Mouse (Mus musculus) embryonic stem cell, embryonic (primary cell): ENCODE measurements around the gene Tcf25.

ENCODE experiments used
- CTCF ChIA-PET, 4 experiments: fragments of 300-600 bp in 2 of 4; fragments of 350-600 bp in 2 of 4; sonication (Branson Sonifier 250); formaldehyde crosslinking; loops; one replicate each; lab custom pipeline; 2022; ENCODE audit warnings: inconsistent platforms in 2 of 4; lab: Charles Lee
- POLR2A ChIA-PET, 4 experiments: fragments of 300-600 bp in 2 of 4; fragments of 350-600 bp in 2 of 4; sonication (Branson Sonifier 250); formaldehyde crosslinking; loops; one replicate each; lab custom pipeline; 2022; ENCODE audit warnings: antibody characterized with exemption in 4 of 4, inconsistent platforms in 1 of 4; lab: Charles Lee

The Tcf25 gene

DNA sequence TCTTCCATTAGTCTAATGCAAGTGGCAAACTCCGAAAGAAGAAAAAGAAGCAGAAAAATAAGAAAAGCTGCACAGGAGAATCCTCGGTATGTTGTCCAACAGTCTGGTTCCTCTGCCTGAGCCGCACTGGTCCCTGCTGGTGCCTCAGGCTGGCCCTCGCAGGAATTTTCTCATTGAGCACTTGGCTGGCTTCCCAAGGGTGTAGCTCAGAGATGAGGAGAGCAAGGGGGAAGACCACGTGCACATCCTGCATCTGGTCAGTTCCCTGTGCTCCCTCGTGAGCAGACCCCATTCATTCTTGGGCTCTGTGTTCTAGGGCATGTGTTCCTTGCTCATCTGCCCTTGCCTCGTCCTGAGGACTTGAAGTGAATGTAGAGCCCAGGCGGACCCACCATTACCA, 9.0 kb downstream of the Tcf25 start:
- CTCF ChIA-PET, result interaction anchor here in 1 of 4 experiments (1.0 to 1.3 kb wide), 3 partner anchors 10 to 24 kb away, joined by 3 to 7 read pairs (median 3); partner anchors contain the start of gene Mc1r

DNA sequence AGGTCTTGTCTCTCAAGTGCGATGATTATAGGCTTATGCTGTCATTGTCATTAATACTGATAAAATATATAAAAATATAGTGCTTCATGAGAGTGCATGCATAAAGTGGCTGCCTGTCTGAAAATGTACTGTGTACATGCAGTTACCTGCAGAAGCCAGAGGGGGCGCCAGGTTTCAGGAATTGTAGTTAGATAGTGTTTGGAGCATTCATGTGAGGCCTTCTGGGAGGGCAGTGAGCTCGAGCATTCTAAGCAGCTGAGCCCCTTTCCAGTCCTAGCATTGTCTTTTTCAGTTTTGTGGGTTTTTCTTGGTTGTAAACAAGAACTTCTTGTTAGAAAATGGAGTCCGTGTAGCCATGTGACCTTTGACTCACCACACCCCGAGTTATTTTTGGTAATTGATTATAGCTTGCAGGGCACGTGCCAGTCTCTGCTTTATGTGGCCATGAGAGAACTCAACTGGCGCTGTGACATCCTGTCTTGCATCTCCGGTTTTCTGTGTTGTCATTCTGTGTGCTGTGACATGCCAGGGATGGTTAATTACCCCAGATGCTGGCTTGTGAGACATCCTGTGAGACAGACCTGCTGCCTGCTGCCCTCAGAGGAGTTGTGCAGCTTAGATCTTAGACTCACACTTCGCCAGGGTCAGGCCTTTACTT, 11.5 kb downstream of the Tcf25 start:
- ChIA-PET CTCF (interaction anchor here (0.5 to 2.0 kb wide), 40 partner anchors 8 to 245 kb away, joined by 3 to 16 read pairs (median 4); partner anchors contain the start of genes Mc1r (in 3 of the 4), Tcf25 (in 3 of the 4), Spata2l (in 1 of the 4) and Spire2 (in 1 of the 4)), POLR2A (interaction anchor here in 2 of 4 experiments (0.9 to 3.9 kb wide), 11 partner anchors 9 to 69 kb away, joined by 3 to 17 read pairs (median 5); partner anchors contain the start of genes Mc1r (in 2 of the 2) and Tcf25 (in 2 of the 2))

More for the DNA sequence above, 9.0 kb downstream of the Tcf25 start:
- POLR2A ChIA-PET, result interaction anchor here in 2 of 4 experiments (0.6 to 3.9 kb wide), 16 partner anchors 8 to 65 kb away, joined by 3 to 17 read pairs (median 8); partner anchors contain the start of genes Mc1r (in 2 of the 2) and Tcf25 (in 1 of the 2)

DNA sequence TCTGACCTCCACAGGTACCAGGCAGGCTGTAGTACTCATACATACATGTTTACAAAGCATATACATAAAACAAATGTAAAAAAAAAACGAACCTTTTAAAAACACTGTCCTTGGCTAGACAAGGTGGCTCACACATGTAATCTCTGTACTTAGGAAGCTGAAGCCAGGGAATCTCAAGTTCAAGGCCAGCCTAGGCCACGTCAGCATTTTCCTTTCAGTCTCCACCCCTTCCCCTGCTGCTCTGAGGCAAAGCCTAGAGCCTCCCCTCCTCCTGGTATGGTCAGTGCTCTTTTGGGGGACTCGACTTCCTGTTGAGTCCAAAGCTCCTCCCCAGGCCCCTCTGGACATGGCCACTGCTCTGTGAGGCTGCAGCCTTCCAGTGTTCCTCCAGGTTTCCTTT, 13.5 kb downstream of the Tcf25 start:
- CTCF ChIA-PET, result interaction anchor here in 2 of 4 experiments (0.7 to 1.6 kb wide), 3 partner anchors 20 to 36 kb away, joined by 3 to 5 read pairs (median 3); partner anchors contain the start of gene Mc1r (in 2 of the 2)
- POLR2A ChIA-PET, result interaction anchor here in 3 of 4 experiments (0.5 to 1.9 kb wide), 7 partner anchors 13 to 891 kb away, joined by 3 to 8 read pairs (median 3); partner anchors contain the start of genes Tcf25 (in 2 of the 3) and Def8 (in 1 of the 3)

DNA sequence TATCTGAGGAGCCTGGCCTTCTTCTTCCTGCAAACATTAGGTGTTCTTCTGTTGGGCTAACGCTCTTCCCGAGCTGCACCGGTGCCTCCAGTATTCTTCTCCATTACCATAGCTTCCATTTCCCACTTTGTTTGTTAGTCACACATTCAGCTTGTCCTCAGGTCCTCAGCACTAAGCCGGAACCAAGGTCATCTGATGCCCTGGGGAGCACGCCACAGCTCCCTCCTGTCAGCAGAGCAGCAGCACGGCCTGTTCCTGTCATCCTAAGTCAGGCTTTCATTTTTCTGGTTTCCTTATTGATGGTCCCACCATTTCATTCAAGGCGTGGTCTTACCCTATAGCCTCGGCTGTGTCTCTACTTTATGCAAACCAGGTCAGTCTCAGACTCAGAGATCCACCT, 14.2 kb downstream of the Tcf25 start:
- POLR2A ChIA-PET, result interaction anchor here in 2 of 4 experiments (0.8 to 1.9 kb wide), 4 partner anchors 14 to 892 kb away, joined by 3 to 8 read pairs (median 4); partner anchors contain the start of gene Tcf25 (in 2 of the 2)

DNA sequence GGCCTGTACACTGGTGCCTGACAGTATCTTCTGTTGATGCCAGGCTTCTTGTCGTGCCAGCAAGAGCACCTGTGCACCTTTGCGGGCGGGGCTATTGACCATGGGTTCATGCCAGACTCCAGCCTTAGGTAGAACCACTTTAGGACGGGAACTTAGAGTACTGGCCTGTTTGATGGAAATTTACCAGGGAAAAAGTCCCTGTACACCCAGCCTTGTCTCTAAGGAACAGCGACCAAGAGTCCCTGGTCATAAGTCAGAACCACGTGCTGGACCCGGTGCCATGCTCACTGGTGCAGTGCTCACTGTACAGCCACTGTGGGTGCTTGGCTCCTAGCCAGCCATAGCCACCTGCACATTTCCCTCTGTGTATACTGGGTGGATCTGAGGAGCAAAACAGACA, 15.5 kb downstream of the Tcf25 start:
- ChIA-PET CTCF (interaction anchor here in 3 of 4 experiments (0.9 to 2.3 kb wide), 4 partner anchors 18 to 54 kb away, joined by 3 to 7 read pairs (median 3); partner anchors contain the start of gene Mc1r (in 1 of the 3)), POLR2A (interaction anchor here in 2 of 4 experiments (0.6 to 1.2 kb wide), 5 partner anchors 13 to 277 kb away, joined by 3 read pairs; partner anchors contain the start of gene Tcf25 (in 1 of the 2))

More for the DNA sequence above, 14.2 kb downstream of the Tcf25 start:
- CTCF ChIA-PET, result interaction anchor here in 2 of 4 experiments (0.7 to 1.6 kb wide), 4 partner anchors 18 to 35 kb away, joined by 3 to 5 read pairs (median 3); partner anchors contain the start of gene Mc1r (in 2 of the 2)

DNA sequence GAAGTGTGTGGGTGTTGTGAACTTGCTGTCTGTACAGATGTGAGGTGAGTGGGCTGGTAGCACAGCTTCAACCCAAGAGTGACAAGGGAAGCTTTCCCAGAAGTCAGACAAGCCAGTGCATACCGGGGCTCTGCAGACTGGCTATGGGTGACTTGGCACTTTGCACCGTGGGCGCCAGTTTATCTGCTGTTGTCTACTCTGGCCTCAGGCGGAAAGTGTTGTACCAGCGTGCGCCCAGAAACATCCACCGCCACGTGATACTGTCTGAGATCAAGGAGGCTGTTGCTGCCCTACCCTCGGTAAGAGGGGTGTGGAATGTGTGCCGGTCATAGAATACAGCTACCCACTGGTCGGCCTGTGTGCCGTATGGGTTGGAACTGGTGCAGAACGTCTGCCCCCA, 24.8 kb downstream of the Tcf25 start:
- ChIA-PET CTCF (interaction anchor here (0.8 to 2.0 kb wide), 11 partner anchors 8 to 45 kb away, joined by 3 to 18 read pairs (median 4); partner anchors contain the start of gene Mc1r (in 4 of the 4)), POLR2A (interaction anchor here in 3 of 4 experiments (1.0 to 2.5 kb wide), 14 partner anchors 8 to 818 kb away, joined by 3 to 14 read pairs (median 4); partner anchors contain the start of genes Mc1r (in 2 of the 3) and Tcf25 (in 1 of the 3))

DNA sequence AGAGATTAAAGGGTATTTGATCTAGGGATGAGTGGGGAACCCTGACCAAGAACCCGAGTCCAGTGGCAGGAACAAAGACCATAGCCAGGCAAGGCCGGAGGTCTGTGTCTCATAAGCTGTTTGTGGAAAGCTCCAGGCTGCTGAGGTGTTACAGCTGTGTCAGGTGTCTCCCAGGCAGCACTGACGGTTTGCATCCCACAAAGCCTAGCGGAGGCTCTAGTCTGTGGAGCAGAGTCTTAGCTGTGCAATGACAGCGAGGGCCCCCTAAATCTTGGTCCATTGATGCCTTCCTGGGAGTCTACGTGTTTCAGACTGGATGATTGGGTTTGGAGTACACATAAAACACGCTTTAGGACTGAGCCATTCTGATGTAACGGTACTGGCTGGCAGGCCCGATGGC, 28.4 kb downstream of the Tcf25 start:
- CTCF ChIA-PET, result interaction anchor here in 1 of 4 experiments (1.1 kb wide), 1 partner anchor 17 kb away, joined by 4 read pairs; no protein-coding TSS in a partner anchor

DNA sequence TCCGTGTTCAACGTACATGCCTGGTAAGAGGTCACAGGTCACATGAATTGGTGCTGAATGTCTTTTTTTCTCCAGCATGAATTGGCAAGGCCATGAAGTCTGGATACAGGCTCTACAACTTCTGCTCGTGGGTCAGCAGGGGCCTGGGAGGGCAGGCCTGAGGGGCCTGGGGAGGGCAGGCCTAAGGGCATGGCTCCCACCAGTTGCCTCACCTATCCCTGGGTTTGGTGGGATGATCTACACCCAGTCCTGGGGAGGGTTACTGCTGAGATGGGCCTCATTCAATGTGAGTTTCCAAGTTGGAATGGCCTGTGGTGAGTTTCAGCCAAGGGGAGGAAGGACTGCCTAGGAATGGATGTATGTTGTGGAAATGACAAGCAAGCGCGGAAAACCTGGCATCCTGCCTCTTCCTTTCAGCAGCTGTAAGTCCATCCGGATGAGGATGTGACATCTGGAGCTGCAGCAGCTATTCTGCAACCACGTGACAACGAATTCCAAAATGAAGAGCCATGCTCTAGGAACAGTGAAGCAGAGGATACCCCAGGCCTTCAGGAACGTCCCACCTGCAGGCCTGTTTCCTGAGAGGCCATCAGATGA, 29.3 kb downstream of the Tcf25 start:
- POLR2A ChIA-PET, result interaction anchor here in 2 of 4 experiments (1.0 to 2.5 kb wide), 7 partner anchors 10 to 29 kb away, joined by 3 to 24 read pairs (median 7); partner anchors contain the start of gene Tcf25 (in 1 of the 2)
- CTCF ChIA-PET, result interaction anchor here in 1 of 4 experiments (0.7 kb wide), 1 partner anchor 104 kb away, joined by 3 read pairs; no protein-coding TSS in a partner anchor

More for the DNA sequence above, 28.4 kb downstream of the Tcf25 start:
- POLR2A ChIA-PET, result no interaction called here

DNA sequence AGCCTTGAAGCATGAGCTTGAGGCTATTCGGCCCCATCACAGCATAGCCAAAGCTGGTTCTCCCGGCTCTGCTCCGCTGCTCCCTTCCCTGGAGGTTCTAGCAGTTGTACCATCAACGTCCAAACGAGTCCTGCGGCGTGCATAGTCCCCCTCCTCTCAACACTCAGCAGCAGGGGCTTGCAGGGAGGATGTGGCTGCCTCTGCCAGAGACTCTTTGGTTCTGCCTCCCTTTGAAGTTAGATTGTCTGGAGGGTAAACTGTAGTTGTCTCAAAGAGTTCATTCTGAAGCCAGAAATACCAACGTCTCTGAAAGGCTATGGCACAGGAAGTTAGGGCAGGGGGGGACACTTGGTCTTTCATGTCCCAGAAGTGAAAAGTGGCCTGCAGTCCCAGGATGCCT, 31.0 kb downstream of the Tcf25 start:
- POLR2A ChIA-PET, result interaction anchor here in 1 of 4 experiments (1.8 to 2.5 kb wide), 3 partner anchors 13 to 31 kb away, joined by 7 to 15 read pairs (median 7); partner anchors contain the start of gene Tcf25
- CTCF ChIA-PET, result interaction anchor here in 1 of 4 experiments (1.4 kb wide), 1 partner anchor 19 kb away, joined by 4 read pairs; no protein-coding TSS in a partner anchor

DNA sequence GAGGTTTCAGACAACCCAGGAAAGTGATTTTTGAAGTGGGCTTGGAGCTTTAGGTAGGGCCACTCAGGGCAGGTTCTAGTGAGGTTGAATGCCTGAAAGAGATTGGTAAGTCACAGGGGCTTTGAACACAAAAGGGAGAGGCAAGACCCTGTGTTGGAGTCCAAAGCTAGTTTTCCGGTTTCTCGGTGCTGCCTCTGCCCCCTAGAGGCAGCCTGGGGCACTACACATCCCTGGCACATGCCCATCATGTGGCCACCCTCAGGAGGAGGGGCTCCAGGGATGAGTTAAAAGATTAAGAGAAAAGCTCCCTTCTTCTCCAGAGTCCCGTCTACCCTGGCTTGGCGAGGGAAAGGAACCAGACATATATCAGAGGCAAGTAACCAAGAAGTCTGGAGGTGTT, 33.2 kb downstream of the Tcf25 start, which contains the start of gene Mc1r:
Mc1r (plus strand) TSS at position 322 of the 400 bp plus-strand sequence.
- ChIA-PET CTCF (interaction anchor here (0.6 to 2.9 kb wide), 99 partner anchors 8 to 1875 kb away, joined by 3 to 29 read pairs (median 4); partner anchors contain the start of genes Dbndd1 (in 3 of the 4), Chmp1a (in 2 of the 4), Spata2l (in 2 of the 4) and Spata33 (in 2 of the 4)), POLR2A (interaction anchor here in 3 of 4 experiments (0.5 to 3.7 kb wide), 37 partner anchors 9 to 795 kb away, joined by 3 to 17 read pairs (median 4); partner anchors contain the start of genes Tcf25 (in 2 of the 3), Afg3l1 (in 1 of the 3), Chmp1a (in 1 of the 3) and Spata33 (in 1 of the 3))

DNA sequence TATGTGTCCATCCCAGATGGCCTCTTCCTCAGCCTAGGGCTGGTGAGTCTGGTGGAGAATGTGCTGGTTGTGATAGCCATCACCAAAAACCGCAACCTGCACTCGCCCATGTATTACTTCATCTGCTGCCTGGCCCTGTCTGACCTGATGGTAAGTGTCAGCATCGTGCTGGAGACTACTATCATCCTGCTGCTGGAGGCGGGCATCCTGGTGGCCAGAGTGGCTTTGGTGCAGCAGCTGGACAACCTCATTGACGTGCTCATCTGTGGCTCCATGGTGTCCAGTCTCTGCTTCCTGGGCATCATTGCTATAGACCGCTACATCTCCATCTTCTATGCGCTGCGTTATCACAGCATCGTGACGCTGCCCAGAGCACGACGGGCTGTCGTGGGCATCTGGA, 34.1 kb downstream of the Tcf25 start:
- CTCF ChIA-PET, result interaction anchor here (0.7 to 2.9 kb wide), 38 partner anchors 8 to 300 kb away, joined by 3 to 29 read pairs (median 4); partner anchors contain the start of genes Chmp1a (in 2 of the 4), Spata33 (in 2 of the 4), Dbndd1 (in 1 of the 4) and Spata2l (in 1 of the 4)
- POLR2A ChIA-PET, result interaction anchor here in 2 of 4 experiments (0.9 to 3.7 kb wide), 19 partner anchors 10 to 125 kb away, joined by 3 to 17 read pairs (median 4); partner anchors contain the start of gene Tcf25 (in 2 of the 2)

DNA sequence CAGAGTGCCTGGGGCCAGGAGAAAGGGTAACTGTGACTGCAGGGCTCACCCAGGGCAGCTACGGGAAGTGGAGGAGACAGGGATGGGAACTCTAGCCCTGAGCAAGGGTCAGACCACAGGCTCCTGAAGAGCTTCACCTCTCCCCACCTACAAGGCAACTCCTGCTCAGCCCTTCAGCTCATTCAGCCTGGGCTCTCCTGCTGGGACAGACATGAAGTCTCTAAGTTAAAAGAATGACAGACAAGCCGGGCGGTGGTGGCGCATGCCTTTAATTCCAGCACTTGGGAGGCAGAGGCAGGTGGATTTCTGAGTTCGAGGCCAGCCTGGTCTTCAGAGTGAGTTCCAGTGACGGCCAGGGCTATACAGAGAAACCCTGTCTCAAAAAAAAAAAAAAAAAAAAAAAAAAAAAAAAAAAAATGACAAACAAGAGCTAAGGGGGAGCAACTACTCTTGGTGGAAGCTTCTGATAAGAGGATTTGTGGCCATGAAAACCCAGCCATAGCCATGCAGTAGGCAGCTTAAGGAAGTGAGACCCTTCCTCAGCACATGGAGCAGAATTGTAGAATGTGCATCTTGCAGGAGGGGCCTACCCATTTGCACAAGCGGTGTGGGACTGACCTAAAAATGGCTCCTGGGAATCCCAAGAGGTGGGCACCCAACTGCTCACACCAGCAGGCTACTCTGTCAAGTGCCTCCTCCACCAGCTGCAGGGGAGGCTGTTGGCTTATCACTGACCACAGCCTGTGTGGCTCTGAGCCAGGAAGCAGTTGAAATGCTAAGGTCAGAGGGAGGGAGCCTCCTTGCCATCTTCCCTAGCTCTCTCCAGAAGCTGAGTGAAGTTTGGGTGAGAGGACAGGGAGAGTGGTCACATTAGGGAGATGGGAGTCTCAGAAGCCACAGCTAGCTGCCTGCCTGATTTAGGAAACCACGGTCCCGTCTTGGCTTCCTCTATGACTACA, 35.3 kb downstream of the Tcf25 start:
- CTCF ChIA-PET, result interaction anchor here in 3 of 4 experiments (0.6 to 2.8 kb wide), 7 partner anchors 9 to 302 kb away, joined by 3 to 13 read pairs (median 4); no protein-coding TSS in a partner anchor
- POLR2A ChIA-PET, result interaction anchor here in 3 of 4 experiments (0.6 to 3.7 kb wide), 12 partner anchors 11 to 267 kb away, joined by 3 to 17 read pairs (median 4); partner anchors contain the start of gene Tcf25 (in 2 of the 3)

DNA sequence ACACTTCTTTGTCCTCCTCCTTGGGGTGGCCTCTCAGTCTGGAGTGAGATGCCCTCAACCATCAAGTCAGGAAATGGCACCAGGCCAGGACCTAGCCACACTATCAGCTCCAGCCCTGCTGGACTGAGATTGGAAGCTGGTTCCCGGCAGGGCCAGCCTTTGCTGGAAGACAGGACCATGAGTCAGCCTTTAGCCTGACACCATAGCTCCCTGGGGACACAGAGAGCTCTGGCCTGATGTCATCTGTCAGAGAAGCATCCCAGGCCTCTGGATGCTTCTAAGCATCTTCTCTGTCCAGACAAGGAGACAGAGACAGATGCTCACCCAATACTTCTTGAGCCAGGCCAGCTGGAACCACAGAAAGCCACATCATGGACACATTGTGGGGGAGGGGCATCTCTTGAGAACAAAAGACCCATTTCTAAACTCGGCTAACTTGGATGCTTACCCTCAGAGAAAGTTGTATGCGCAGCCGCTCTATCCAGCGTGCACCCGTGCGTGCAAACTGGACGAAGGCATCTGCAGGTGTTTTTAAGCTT, 36.6 kb downstream of the Tcf25 start:
- ChIA-PET CTCF (interaction anchor here (0.6 to 1.7 kb wide), 8 partner anchors 12 to 992 kb away, joined by 3 to 10 read pairs (median 4); partner anchors contain the start of gene Dbndd1 (in 1 of the 4)), POLR2A (interaction anchor here in 2 of 4 experiments (0.6 to 1.8 kb wide), 13 partner anchors 12 to 1232 kb away, joined by 3 to 5 read pairs (median 3); partner anchors contain the start of gene Tcf25 (in 1 of the 2))

DNA sequence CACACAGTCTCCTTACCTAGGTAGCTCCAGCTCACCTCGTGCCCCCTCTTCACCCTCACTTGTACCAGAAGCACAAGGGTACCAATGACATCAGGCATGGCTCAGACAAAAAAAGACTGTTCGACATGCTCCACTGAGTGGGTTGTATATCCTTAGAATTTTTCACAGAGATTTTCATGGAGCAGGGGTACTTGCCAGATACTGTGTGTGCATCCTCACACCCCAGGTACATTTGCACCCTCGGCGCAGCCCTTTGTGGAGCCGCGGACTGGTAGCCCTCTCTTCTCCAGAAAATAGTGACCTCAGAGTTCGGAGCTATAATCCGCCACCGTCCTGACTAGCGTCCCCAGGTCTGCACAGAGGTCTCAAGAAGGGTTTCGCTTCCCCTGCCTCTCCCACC, 37.2 kb downstream of the Tcf25 start:
- ChIA-PET POLR2A (interaction anchor here in 3 of 4 experiments (0.6 to 1.6 kb wide), 13 partner anchors 12 to 198 kb away, joined by 3 to 5 read pairs (median 3); partner anchors contain the start of genes Chmp1a (in 1 of the 3) and Spata33 (in 1 of the 3)), CTCF (interaction anchor here in 2 of 4 experiments (0.6 to 1.1 kb wide), 3 partner anchors 12 to 88 kb away, joined by 4 to 14 read pairs (median 4); no protein-coding TSS in a partner anchor)

DNA sequence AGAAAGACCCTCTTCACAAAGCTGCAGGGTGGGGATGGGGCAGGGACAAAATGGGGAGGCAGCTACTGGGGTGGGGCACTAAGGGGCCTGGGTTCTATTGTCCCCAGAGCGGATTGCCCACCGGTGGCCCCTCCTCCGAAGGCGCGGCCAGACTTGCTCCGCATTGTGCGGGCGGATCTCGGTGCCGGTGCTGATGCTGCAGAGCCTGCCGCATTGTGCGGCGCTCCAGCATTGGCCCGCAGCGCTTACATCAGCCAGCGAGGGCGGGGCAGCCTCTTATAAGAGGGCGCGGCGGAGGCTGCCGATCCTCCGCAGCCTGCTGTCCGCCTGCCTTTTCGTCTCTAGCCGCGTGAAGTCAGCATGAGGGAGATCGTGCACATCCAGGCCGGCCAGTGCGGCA, 37.7 kb downstream of the Tcf25 start, which contains the start of gene Tubb3:
Tubb3 (plus strand) TSS at position 179 of the 400 bp plus-strand sequence.
- CTCF ChIA-PET, result interaction anchor here in 2 of 4 experiments (0.6 to 1.1 kb wide), 3 partner anchors 11 to 88 kb away, joined by 4 to 14 read pairs (median 4); no protein-coding TSS in a partner anchor
- POLR2A ChIA-PET, result interaction anchor here in 3 of 4 experiments (0.6 to 2.3 kb wide), 13 partner anchors 34 to 374 kb away, joined by 3 to 11 read pairs (median 3); partner anchors contain the start of genes Chmp1a (in 1 of the 3), Spata33 (in 1 of the 3) and Tcf25 (in 1 of the 3)
